Mouse (Mus musculus) liver, postnatal 0 days (tissue): Measurements from ENCODE around the gene Chn2.

Experiments used
- CTCF ChIP-seq: sonication (generic); IDR thresholded peaks from 2 replicates; pipeline ENCODE4 v1.5.1; 2016; ENCODE audit warnings: antibody characterized with exemption, low read depth
- EP300 ChIP-seq: IDR thresholded peaks from 2 replicates; pipeline ENCODE4 v1.6.1; 2016; ENCODE audit warnings: antibody characterized with exemption, low read depth, mild to moderate bottlenecking

DNA sequence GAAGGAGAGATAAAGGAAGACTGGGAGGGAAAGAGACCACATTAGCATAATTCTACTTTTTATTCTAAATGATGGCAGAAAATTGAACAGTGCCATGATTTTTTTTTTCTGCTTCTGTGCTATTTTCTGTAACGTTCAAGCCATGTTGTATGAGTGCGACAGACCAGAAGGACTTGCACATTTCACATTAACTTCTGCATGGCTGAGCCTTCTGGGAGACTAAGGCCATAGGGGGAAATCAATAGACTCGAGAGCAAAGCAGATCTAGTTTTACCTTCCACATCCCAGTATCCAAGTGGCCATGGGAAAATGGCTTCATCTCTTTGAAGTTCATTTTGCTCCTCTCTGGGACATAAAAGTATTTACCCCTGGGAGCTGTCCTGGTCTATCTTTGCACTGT, 121.9 kb downstream of the Chn2 start:
- TF ChIP-seq CTCF (no peak), EP300 (no peak)
